Mouse (Mus musculus) T-helper 2 cell (primary cell): ENCODE results near the gene Eno1.

Source experiments
- in situ Hi-C: fragments of 300-600 bp; cut with MboI, MseI; formaldehyde crosslinking; loops from one replicate; pipeline ENCODE4 v1.15.1; 2025; ENCODE audit warnings: high pct_unique_total_duplicates

Gene Eno1

DNA sequence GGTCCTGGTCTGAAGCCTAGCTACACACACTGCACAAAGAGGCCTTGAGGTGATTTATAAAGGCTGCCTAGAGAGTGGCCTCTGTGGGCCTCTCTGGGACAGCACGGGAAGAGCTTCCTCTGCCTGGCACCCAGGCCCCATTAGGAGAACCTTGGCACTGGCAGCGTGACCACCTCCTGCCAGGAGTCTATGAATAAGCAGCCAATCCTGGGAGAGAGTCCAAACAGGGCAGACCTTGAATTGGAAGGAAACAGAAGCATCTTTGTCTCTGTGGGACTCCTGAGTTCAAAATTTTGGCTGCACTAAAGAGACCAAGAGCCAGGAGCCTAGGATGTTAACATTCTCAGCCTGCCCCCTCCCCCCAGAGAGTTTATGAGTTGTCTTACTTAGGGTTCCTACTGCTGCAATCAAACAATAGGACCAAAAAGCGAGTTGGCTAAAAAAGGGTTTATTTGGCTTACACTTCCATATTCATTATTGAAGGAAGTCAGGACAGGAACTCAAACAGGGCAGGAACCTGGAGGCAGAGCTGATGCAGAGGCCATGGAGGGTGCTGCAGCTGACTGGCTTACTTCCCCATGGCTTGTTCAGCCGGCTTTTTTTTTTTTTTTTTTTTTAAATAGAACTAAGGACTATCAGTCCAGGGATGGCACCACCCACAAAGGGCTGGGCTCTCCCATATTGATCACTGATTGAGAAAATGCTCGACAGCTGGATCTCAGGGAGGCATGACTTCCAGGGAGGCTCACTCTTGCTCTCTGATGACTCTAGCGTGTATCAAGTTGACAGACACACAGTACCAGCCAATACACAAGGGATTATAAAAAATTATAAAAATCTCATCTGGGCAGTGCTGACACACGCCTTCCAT is 9.5 kb upstream of the Eno1 start:
- in situ Hi-C loops = no loop called here

DNA sequence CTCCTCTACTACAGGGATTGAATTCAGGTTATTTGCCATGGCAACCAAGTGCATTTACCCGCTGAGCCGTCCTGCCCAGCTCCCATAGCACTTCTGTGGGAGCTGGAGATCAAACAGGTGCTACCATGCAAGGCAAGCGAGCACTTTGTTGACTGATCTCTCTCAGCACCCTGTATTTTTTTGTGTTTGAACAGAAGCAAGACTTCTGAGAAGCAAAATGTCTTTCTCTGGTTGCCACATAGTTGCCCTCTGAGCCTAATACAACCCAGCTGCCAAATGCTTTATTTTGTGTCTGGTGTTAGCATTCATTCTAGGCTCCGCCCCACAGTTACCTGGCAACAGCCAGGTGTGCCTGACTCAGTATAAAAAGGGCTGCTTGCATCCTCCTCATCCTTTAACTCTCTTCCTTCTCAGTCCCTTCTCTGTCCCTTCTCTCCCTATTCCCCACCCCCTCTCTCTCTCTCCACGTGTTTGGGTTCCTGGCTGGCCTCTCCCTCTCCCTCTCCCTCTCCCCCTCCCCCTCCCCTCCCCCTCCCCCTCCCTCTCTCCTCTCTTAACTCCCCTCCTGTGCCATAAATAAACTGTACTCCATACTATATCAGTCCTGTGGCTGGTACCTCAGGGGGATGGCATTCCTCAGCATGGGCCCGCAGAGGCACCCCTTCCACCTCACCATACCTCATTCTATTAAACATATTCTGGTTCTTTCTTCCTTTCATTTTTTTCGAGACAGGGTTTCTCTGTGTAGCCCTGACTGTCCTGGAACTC is 7.8 kb upstream of the Eno1 start:
- in situ Hi-C loops = no loop called here

DNA sequence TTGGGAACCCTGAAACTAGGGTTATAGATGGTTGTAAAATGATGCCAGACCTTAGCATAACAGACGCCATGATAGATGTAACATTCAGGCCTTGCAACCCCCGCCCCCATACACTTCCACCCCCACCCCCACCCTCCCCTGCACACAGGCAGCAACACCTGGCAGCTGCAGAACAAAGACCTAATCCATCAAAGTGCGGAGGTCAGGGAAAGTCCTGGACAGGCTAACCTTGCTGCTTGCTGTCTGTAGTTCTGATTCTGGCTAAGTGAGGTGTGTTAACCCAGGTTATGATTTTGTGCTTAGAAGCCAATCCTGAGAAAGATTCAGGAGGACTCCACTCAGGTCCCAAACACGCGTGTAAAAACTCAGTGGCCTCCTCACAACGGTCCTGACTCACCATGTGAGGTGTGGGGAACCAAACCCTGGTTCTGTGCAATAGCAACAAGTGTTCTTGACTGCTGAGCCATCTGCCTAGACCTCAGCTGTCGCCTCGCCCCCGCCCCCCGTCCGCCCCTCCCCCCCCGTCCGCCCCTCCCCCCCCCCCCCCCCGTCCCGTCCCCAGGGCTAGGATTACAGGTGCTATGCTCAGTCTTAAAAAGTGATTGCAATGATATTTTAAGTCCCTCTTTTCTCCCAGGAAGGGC is 6.7 kb upstream of the Eno1 start:
- in situ Hi-C loops = no loop called here

DNA sequence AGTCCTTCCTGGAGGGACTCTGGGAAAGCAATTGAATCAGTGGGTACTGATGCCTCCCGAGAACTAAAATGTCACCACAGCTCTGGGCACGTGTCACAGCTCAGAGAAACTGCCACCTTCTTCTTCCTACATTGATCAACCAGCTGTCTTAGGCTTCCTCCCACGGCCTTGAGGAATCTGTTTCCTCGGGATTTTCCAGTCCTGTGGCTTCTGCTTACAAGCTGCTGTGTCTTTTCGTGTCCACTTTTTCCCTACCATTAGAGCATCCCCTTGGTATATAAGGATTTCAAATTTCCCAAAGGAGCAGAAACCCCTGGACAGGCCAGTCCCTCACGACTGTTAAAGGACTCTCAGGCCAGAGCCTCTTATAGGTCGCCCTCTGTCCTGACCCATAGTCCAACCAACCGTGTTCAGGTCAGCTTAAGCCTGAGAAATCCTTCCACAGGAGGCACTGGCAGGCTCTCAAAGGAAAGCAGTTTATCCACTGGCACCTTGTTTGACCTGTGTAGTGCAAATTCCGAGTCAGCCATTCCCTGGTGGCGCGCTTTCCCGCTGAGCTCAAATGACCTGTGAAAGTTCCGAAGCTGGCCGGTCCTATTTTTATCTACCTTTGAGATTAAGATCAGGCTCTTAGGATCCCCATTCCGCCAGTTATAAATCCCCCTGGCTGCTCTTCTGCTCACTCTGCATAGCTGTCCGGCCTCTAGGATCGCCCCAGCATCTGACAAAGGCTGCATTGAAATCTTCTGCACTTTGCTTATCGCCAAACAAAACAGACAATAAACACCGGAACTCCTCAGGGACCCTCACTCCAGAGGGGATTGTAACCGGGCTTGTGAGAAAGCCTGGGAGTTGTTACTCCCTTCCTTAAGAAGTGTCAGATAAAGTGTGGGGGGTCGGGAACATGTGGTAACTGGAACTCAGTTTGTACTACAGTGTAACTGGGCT is 5.8 kb upstream of the Eno1 start:
- in situ Hi-C loops = no loop called here

DNA sequence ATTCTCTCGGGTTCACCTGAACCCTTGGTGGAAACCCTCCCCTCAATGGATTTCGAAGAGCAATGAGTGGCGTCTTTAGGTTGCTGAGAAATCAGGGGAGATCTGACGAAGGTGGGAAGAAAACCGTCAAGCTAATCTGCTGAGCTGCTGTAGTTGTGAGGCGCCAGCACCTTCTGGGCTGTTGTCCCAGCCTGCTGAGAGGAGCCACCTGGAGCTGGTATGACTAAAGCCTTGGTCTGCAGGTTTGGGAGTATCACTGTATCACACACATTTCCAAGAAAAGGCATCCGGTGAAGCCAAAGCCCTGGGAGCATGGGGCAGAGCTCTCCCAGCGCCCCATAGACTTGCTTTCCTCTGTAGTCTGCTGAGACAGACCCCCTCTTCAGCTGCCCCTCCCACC is 4.7 kb upstream of the Eno1 start:
- in situ Hi-C loops = no loop called here

DNA sequence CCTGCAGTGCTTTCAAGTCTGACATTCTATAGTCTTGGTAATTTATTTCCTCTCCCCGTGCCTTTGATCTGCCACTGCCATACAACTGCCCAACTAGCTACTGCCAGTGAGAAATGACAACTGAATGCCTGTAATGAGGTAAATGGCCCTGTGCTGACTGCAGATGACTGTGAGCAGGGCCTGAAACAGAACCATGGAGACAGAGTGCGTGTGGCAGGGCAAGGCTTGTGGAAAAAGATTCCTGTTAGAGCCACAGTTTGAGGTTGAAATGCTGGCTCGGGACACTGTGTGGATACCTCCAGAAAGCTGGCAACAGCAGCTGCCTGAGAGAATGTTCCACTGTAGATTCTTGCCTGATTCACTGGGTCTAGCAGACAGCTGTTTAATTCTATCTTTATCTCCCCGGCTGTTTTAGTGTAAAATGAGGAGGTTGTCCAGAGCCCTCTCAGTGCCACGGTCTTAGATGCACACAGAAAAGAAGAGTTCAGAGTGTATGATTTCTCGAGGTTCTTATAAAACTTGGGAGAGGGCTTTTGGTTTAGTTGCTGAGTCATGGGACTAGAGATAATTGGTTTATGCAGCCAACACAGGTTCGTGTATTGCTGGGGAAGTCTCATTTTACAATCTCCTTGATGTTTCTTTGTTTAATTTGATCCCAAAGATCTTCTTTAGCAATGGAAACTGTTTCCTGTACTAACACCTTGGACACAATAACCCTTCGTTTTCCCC is 1.8 kb upstream of the Eno1 start:
- in situ Hi-C loops = no loop called here

DNA sequence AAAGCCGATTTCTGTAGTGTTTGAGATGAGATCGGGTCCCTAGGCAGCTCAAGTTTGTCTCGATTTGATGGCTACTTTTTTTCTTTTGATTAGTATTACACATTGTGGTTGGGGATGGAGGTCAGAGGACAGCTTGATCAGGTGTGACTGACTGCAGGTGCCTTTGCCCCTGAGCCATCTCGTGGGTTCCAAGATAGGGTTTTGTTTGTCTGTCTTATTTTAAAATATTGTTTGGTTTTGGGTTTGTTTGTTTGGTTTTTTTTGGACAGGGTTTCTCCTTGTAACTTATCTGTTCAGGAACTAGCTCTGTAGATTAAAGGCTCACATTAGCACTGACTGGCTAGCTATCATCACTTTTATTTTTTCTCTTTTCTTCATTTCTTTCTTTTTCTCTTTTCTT is 936 bp upstream of the Eno1 start:
- in situ Hi-C loops = no loop called here

DNA sequence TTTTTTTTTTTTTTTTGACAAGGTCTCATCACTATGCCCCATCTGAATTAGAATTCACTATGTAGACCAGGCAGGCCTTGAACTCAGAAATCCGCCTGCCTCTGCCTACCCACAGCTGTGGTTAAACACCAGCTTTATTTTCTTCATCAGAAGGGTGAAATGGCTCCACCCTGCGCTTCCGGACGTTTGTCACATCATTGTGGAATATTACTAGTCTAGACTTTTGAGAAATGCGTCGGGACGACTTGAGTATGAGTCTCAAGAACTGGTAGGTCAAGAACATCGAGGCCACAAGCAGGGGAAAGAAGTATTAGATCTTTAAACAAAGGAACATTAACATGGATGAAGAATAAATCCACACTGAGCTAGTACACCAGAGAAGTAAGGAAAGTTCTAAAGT is 490 bp upstream of the Eno1 start:
- in situ Hi-C loops = no loop called here

DNA sequence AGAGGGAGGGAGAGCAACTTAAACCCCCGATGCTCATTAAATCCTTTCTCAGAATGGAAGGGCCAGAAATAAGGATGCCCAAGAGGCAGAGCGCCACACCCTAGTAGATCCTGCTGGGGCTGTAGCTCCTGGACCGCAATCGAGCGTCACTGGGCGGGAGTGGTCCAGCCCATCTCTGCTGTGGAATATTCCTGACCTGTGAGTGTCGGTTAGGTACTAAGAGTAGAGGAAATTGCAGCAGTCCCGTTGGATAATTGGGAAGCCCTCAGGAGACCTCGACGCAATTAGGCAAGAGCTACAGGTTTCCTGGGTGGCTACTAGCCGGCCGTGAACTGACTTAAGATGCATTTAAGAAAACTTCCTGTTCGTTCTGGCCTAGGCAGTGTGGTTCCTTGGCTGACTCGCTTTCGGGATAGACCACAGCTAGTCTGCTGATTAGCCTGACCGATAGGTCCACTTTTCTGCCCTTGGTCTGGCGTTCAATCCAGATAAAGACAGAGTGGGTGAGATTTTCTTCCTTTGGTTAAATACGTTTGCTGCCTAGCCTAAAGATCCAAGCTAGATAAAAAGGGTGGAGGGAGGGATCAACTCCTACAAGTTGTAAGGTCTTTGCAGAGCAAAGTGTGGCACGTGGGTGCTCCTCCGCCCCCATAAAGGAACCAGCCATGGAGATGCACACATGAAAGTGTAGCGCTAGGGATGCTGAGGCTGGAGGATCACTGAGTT is 1.3 kb downstream of the Eno1 start:
- in situ Hi-C loops = no loop called here

DNA sequence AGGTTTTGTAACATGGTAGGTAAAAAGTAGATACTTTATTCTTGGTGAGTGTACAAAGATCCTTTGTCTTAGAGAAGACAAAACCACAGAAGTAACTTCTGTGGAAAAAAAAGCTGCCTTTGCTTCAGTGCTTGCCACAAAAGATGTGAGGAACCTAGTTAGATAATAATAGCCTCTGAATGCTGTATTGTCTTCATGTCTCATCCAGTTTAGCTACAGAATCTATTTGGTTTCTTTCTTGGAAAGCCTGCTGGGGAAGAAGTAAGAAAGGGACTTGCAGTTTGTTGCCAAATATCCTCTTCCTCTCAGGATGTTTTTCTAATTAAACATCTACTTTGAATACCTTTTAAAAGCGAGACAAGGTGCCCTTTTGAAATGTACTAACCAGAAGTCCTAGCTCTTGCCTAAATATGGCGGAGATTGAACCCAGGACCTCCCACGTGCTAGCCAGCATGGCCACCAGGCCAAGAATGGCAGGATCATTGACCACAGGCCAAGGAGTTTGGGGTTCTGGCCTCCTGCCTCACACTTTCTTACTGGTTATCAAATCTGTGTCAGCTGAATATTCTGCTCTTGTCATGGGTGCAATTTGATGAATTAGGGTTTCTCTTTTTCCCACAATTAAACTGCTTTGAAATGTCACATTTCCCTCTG is 2.0 kb downstream of the Eno1 start:
- in situ Hi-C loops = no loop called here

DNA sequence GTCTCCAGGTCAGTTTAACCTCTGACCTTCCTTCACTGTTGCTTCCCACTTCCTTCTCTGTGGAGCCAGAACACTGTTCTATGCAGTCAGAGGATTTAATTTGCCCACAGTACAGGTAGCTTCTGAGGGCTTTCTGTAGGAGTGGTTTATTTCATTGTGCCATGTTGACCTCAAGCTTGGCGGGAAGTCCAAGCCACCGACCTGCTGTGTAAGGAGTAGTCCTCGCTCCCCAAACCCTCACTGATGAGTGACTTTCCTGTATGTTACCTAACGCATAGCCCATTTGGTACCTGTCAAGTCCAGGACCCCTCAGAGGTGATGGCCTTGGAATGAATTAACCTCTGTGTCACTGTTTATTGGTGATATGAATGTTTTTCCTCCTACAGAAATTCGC is 2.6 kb downstream of the Eno1 start:
- in situ Hi-C loops = no loop called here

DNA sequence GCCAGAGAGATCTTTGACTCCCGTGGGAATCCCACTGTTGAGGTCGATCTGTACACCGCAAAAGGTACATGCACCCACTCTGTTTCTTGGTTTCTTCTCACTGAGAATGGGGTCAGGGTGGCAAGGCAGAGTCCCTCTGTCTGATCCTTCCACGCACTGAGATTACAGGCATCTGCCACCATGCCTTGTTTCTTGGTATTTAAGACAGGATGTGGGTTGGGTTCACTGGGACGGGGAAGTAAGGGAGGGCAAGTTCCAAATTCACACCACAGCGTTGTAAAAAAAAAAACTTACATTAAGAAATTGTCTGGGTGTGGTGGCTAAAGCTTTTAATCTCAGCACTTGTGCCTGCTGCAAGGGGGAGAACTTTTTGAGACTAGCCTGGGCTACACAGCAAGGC is 3.0 kb downstream of the Eno1 start:
- in situ Hi-C loops = no loop called here

DNA sequence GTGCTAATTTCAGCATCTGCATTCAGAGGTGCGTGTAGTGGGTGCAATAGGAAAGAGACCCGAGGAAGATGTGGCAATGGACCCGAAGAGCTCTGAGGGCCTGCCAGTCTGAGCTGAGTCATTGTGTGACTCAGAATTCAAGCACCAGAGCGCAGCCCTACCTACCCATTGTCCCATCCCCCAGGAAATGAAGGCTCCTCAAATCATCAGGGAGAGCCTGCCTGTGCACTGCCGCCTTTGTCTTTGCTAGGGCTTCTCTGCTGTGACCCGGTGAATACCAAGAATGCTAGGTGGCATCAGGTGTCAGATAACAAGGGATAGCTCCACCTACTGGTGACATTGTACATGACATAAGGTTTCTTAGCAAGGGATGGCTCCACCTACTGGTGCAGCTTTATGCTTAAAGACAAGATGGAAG is 3.4 kb downstream of the Eno1 start:
- in situ Hi-C loops = no loop called here

DNA sequence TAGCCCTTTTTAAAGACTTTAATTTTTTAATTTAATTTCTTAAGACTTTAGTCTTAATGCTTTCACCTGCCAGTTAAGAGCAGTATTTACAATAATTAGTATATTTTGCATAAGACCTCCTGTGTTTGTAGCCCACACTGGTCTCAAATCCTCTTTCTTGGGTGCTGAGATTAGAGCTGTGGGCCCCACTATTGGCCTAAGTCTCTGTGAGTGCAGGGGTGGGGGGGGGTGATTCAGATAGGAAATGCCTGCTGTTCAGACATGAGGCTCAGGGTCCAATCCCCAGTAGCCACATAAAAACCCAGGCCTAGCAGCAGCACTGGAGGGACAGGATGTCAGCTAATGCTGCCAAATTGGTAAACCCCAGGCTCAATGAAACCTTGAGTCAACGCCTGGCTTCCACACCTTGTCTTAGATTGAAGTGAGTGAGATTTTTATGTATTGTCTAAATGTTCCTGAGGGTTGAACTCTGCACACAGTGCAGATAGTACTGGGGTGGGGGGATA is 3.9 kb downstream of the Eno1 start:
- in situ Hi-C loops = no loop called here

DNA sequence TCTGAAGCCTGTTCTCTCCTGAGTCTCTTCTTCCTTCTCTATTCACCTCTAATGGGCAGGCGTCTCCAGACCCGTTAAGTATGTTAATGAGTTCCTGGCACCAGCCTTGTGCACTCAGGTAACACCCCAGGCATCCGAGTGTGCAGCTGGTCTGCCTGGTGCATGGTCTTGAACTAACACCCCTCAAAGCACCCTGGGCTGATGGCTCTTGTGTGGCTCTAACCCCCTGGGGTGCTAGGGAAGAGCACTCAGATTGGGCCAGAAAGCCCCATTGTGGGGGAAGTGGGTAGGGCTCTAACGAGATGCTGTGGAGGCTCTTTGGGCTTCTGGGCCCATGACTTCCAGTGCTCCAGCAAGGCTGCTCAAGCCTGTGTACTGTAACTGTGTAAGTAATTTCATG is 5.2 kb downstream of the Eno1 start:
- in situ Hi-C loops = no loop called here

DNA sequence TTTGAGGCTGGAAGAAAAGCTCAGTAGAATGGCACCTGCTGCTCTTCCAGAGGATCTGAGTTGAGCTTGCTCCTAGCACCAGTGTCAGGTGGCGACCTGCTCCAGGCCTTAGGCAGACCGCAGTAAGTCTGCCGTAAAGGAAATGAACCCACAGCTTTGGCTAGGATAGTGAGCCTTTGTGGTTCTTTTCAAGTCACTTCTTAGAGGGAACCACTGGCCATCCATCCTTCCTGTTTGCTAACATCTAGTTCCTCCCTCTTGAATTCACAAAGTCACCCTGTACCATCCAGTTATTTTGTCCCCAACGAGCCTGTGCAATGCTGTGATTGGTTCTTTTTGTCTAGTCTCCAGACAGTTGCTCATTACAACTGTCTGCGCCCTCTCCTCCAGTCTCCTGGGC is 6.2 kb downstream of the Eno1 start:
- in situ Hi-C loops = no loop called here

DNA sequence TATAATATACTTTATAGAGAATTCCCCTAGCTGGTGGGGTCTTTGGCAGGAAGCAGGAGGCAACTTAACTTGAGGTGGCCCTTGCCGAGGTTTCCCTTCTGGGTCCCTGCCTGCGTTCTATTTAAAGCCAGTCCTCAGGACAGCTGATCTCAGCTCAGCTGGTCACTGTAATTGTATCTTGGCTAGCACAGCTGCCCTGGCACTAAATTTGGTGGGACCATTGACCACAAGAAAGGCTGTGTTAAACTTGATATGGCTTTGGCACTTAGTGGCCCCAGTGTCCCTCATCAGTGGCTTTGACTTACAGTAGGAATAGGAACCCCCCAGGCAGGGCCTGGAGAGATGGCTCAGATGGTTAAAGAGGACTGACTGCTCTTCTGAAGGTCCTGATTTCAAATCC is 9.4 kb downstream of the Eno1 start:
- in situ Hi-C loops = no loop called here

DNA sequence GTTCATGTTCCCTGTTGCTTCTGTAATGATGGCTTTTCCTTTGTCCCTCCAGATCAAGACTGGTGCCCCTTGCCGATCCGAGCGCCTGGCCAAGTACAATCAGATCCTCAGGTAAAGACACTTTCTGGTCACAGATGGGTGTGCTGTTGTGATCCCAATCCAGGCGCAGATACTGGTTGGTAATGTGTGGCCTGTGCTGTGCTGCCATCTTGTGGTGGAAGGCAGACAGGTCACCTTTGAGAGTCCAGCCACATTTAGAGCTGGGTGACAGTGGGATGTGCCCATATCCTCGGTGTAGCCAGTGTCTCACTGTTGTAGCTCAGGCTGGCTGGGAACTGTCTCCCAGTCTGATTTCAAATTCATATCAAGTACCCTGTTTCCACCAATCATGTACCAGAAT is 11.5 kb downstream of the Eno1 start:
- in situ Hi-C loops = no loop called here

DNA sequence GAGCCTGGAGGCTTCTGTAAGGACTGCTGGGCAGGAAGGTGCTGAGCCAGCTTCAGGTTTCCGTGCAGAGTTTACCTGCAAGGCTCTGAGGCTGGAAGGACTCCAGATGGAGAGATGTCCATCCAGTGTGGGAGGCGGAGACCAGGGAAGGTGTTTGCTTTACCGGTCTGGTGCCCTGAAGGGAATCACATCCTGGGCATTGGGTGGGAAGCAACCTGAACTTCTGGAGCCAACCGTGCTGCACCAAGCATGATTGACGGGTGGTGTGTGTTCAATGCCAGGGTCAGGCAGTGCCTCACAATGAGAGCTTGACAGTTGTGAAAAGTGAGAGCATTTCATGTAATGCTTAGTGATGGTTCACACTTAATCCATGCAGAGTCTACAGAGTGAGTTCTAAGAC is 12.4 kb downstream of the Eno1 start:
- in situ Hi-C loops = no loop called here
